Mouse (Mus musculus) frontal cortex, adult 2 months (tissue): Measurements from ENCODE around the gene Pfkfb2. TPM values are rescaled to one million over a fixed set of nuclear protein-coding genes. Genes with fewer than 3 reads are reported as not detected.
A peak's percentile ranks its signal among the peaks of the same experiment; 100 is the strongest.
"Not testable (repeated sequence)": the region's sequence is repeated elsewhere in the genome, so short reads cannot be mapped to it uniquely, and the experiment has no call there.

Experiments
- DNase-seq, 2 experiments: peaks; one replicate each; pipeline ENCODE4 v3.0.0; 2022; ENCODE audit warnings: low spot score in 1 of 2; ENCODE audit errors: extremely low spot score in 1 of 2
- polyA plus RNA-seq: library from polyadenylated mRNA; depleted of rRNA; stranded (reverse); fragments of >200 nt; gene quantifications from 2 replicates; pipeline ENCODE4 v1.2.3, GENCODE M21; 2012; rRNA removed

Gene Pfkfb2
- polyA plus RNA-seq, 1 experiment: 54.3 TPM

DNA sequence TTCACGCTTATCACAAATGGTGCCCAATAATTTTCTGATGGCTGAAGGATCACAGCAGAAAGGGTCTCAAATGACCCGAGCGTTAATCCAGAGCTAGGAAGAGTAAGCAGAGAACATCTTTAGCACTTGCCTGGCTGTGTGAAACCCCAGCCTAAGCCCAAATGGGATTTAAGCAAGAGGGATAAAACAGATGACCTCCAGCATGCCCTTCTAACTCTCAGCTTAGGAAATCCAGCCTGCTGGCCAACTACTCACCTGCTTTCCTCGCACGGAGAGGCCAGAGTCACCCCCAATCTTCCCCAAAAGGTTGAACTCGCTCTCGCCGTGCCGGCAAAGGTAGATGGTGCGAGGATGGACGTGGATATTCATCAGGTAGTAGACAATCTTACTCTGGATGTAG is 27.1 kb downstream of the Pfkfb2 start:
- no peak for DNase-seq

- peak in 1 of 2 experiments; percentile 60 for DNase-seq
Measured at GRCm38 (mm10) chr1:130699937-130700633, 29.0 kb downstream of the Pfkfb2 start.

DNA sequence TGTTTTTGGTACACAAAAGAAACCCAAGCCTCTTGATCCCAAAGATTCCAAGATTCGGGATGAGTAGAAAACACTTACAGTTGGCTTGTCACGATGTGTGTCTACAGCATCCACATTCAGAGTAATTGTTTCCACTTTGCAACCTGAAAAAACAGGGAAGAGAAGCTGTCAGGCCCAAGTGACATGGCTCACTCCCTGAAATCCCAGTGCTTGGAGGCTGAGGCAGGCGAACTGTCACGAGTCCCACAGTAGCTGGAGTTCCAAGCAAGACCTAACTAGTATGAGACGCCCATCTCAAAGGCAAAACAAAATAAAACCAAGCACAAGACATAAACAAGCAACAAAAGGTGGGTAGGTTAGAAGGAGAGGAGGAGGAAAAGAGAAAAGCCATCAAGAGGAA is 30.5 kb downstream of the Pfkfb2 start:
- no peak for DNase-seq

- DNase-seq: no peak
Measured at GRCm38 (mm10) chr1:130683905-130684304, 45.1 kb downstream of the Pfkfb2 start.

GRCm38 (mm10) chr1:130681656-130682413 is 47.2 kb downstream of the Pfkfb2 start:
- no peak for DNase-seq

DNA sequence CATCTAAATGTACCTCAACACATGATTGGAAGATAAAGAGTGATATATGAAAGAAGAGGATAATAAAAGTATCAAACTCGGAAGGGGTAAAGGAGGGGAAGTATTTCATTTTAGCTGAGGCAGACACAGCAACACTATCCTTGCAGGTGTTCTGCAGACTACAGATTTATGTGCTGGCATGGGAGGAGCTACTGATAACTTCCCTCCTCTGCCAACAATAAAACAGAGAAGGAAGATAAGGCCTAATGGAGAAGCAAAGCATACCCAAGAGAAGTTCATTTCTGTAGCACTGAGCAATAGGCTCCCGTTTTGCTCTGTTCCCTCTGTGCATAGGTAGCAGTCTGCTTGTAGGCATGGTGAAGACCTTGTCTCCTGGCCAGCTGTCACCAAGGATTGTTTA is 48.0 kb downstream of the Pfkfb2 start:
- DNase-seq: no peak

DNA sequence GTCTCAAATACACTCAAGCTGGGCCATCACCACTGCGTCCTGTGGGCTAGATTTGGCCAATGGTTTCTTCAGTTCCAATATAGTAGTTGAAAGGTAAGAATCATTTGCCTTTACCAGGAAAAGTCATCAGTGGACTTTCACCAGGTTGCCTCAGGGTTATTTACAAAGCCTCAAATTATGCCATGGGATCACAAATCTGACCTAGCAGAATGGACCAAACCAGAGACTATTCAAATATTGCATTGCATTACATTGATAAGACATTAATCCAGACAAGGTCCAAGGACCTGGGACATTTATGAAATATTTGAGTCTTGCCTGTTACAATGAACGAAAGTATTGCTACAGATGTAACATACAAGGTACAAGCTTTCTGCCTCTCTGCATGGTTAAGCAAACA is 50.5 kb downstream of the Pfkfb2 start:
- no peak for DNase-seq

DNA sequence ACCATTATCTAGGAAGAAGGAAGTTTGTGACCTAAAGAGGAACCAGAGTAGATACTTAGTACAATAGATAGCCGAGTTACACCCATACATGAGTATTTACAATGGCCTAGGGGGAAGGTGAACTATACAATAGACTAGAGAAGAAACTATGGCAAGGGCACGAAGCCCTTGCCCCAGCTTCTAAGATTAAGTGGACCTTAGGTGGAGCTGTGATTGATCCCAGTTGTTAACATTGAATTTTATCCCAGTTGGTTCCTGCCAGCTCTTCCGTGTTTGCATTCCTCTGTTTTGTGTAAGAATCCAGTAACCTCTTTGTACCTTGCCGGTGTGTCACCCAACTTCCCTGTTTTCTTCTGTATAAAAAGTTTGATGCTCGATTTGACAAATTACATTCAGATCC is 65.5 kb downstream of the Pfkfb2 start:
- not testable (repeated sequence) for DNase-seq

DNA sequence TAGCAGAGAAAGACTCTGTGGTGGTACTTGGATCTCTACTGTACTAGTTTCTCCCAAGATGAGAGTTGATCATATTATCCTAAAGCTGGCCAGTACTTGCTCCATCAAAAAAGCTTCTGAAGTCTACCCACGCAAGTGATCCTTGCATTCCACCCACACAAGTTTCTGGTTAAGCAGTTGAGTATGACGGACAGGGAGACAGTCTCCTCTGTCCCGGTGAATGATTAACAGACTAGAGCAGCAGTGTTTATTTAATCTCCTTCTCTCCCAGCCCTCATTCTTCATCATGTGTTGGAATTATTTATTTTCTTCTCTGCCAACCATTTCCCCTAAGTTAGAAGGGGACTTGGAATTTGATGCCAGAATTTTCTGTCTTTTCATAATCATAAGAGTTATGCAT is 67.6 kb downstream of the Pfkfb2 start, which contains the start of gene C4bp:
Gene C4bp (minus strand): TSS at position 179 of the 400 bp plus-strand sequence.
- no peak for DNase-seq

DNA sequence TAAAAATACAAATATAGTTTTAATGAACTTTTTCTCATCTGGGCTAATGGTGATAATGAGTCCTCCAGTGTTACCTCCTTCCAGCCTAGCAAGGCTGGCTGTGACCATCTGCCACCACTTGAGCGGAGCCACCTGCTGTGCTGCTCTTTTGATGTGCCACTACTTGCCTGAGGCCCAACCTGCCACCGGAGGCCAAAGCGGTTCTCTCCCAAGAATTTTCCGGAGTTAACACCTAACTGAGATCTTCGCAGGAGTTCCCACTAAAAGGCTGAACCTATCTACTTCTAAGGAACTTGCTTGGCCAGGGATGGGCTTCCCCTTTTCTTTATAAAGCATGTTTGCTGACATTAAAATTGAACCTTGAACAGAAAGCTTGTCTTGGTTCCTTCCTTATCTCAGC is 69.4 kb downstream of the Pfkfb2 start:
- DNase-seq: not testable (repeated sequence)

DNA sequence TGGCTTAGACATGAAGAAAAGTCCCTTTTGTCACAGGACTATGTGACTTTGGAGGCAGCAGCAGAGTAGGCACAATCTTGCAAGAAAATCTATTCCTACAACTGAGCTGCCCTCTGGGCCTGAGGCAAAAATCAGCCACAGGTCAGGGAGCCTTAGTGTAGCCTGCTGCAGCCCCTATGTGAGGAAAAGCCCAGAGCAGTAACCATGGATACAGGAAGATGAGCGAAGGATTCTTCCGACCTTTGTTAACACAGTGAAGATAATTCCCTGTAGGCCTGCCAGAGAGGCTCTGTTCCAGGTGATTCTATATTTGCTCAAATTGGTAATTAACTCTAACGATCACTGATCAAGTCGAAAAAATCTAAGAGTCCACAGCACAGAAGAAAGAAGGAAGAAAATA is 85.0 kb downstream of the Pfkfb2 start:
- DNase-seq: no peak

- no peak for DNase-seq
Measured at GRCm38 (mm10) chr1:130640967-130641366, 88.1 kb downstream of the Pfkfb2 start.

Other genes with a start within 250 kb of the Pfkfb2 start
- gene Zp3r, start 99.6 kb downstream of the Pfkfb2 start, polyA plus RNA-seq: not detected in 2 replicates
- gene C4bp, start 67.6 kb downstream of the Pfkfb2 start, polyA plus RNA-seq: 0.02 TPM in 1 of 2 replicates, not detected in the other
- gene Gm29427, start 13.5 kb downstream of the Pfkfb2 start, polyA plus RNA-seq: 0.12 TPM in 1 of 2 replicates, not detected in the other
- 7.8 and 7.9 TPM in 2 replicates for gene Yod1, start 11.9 kb downstream of the Pfkfb2 start, polyA plus RNA-seq
- 2.5 and 2.9 TPM in 2 replicates for gene AA986860, start 2.7 kb upstream of the Pfkfb2 start, polyA plus RNA-seq
- gene Fcamr, start 71.6 kb upstream of the Pfkfb2 start, polyA plus RNA-seq: 0.10 TPM in 1 of 2 replicates, not detected in the other
- gene Pigr, start 97.4 kb upstream of the Pfkfb2 start, polyA plus RNA-seq: 0.04 and 0.11 TPM in 2 replicates
- gene Fcmr, start 136.4 kb upstream of the Pfkfb2 start, polyA plus RNA-seq: 0.28 and 1.0 TPM in 2 replicates
- not detected in 2 replicates for gene Il24, start 158.2 kb upstream of the Pfkfb2 start, polyA plus RNA-seq
- not detected in 2 replicates for gene Il20, start 182.2 kb upstream of the Pfkfb2 start, polyA plus RNA-seq
- gene Il19, start 210.9 kb upstream of the Pfkfb2 start, polyA plus RNA-seq: not detected in 2 replicates